Mouse (Mus musculus): ENCODE results near the gene Hmces. TPM values are rescaled to one million over a fixed set of nuclear protein-coding genes. Genes with fewer than 3 reads are reported as not detected.
A peak's percentile ranks its signal among the peaks of the same experiment; 100 is the strongest.

The Hmces gene
- polyA plus RNA-seq, 1 experiment = 16.3 TPM

- no peaks in the 10 kb centered on the region for H3K4me1 ChIP-seq (ENCODE audit: control insufficient read depth, insufficient read depth, insufficient read length)
- no peaks in the 10 kb centered on the region for H3K27me3 ChIP-seq (ENCODE audit: control insufficient read depth, insufficient read depth, low read length)
- no peak for TF ChIP-seq POLR2A (IDR thresholded peaks at IDR 0.05; ENCODE audit: low read depth, low read length)
- TF ChIP-seq CTCF (IDR thresholded peaks at IDR 0.05; ENCODE audit: extremely low read depth, insufficient read depth, insufficient read length, insufficient replicate concordance) = no peak
- no peak overlapping the region for H3K4me3 ChIP-seq (ENCODE audit: extremely low read depth, insufficient read depth, insufficient read length)
- no peak for DNase-seq (ENCODE audit: low read depth in 1 of 2, low spot score in 2 of 2)
- H3K27ac ChIP-seq (ENCODE audit: insufficient read depth, low read length) = no peak overlapping the region
- H3K36me3 ChIP-seq (ENCODE audit: control insufficient read depth, insufficient read depth, low read length) = no peaks in the 10 kb centered on the region
- 39% methylated on average over 4 of the region's 4 CpGs for WGBS
Observed at GRCm38 (mm10) chr6:87882816-87883215, 30.9 kb upstream of the Hmces start.

GRCm38 (mm10) chr6:87886721-87887120, 27.0 kb upstream of the Hmces start:
- DNase-seq (ENCODE audit: low read depth in 1 of 2, low spot score in 2 of 2) = no peak
- no peaks in the 10 kb centered on the region for H3K27me3 ChIP-seq (ENCODE audit: control insufficient read depth, insufficient read depth, low read length)
- TF ChIP-seq CTCF (IDR thresholded peaks at IDR 0.05; ENCODE audit: extremely low read depth, insufficient read depth, insufficient read length, insufficient replicate concordance) (no peak), POLR2A (IDR thresholded peaks at IDR 0.05; ENCODE audit: low read depth, low read length) (no peak)
- no peak overlapping the region for H3K27ac ChIP-seq (ENCODE audit: insufficient read depth, low read length)
- no peak overlapping the region for H3K4me3 ChIP-seq (ENCODE audit: extremely low read depth, insufficient read depth, insufficient read length)
- 88% methylated on average over 1 of the region's 1 CpGs for WGBS
- peaks cover 18% of the 10 kb centered on the region for H3K36me3 ChIP-seq (ENCODE audit: control insufficient read depth, insufficient read depth, low read length)
- H3K4me1 ChIP-seq (ENCODE audit: control insufficient read depth, insufficient read depth, insufficient read length) = peaks cover 3% of the 10 kb centered on the region; the same call in 1 of the 2 replicates

GRCm38 (mm10) chr6:87887594-87888233, 26.0 kb upstream of the Hmces start, which contains the start of gene Copg1:
Gene Copg1, plus strand, starts transcription at chr6:87887814.
- peak within 1 kb of the TSS; percentile 76 for H3K27ac ChIP-seq (ENCODE audit: insufficient read depth, low read length)
- peak; percentile 90 for TF ChIP-seq CTCF (IDR thresholded peaks at IDR 0.05; ENCODE audit: extremely low read depth, insufficient read depth, insufficient read length, insufficient replicate concordance)
- TF ChIP-seq POLR2A (IDR thresholded peaks at IDR 0.05; ENCODE audit: low read depth, low read length) = peak; percentile 73
- peaks cover 28% of the 10 kb centered on the region for H3K36me3 ChIP-seq (ENCODE audit: control insufficient read depth, insufficient read depth, low read length)
- H3K4me3 ChIP-seq (ENCODE audit: extremely low read depth, insufficient read depth, insufficient read length) = peak within 1 kb of the TSS; percentile 76
- under 1% methylated on average over 31 of the region's 31 CpGs for WGBS
- peaks cover 3% of the 10 kb centered on the region; the same call in 1 of the 2 replicates for H3K4me1 ChIP-seq (ENCODE audit: control insufficient read depth, insufficient read depth, insufficient read length)
- H3K27me3 ChIP-seq (ENCODE audit: control insufficient read depth, insufficient read depth, low read length) = no peaks in the 10 kb centered on the region
- peak; percentile 98 to 100 for DNase-seq (ENCODE audit: low read depth in 1 of 2, low spot score in 2 of 2)

GRCm38 (mm10) chr6:87893931-87894330, 19.8 kb upstream of the Hmces start:
- TF ChIP-seq POLR2A (IDR thresholded peaks at IDR 0.05; ENCODE audit: low read depth, low read length) (no peak), CTCF (IDR thresholded peaks at IDR 0.05; ENCODE audit: extremely low read depth, insufficient read depth, insufficient read length, insufficient replicate concordance) (no peak)
- Histone ChIP-seq H3K36me3 (ENCODE audit: control insufficient read depth, insufficient read depth, low read length) (peaks cover 61% of the 10 kb centered on the region), H3K4me3 (ENCODE audit: extremely low read depth, insufficient read depth, insufficient read length) (no peak overlapping the region), H3K27me3 (ENCODE audit: control insufficient read depth, insufficient read depth, low read length) (no peaks in the 10 kb centered on the region), H3K4me1 (ENCODE audit: control insufficient read depth, insufficient read depth, insufficient read length) (no peaks in the 10 kb centered on the region), H3K27ac (ENCODE audit: insufficient read depth, low read length) (no peak overlapping the region)
- no peak for DNase-seq (ENCODE audit: low read depth in 1 of 2, low spot score in 2 of 2)
- 96% methylated on average over 7 of the region's 7 CpGs for WGBS

- WGBS = 94% methylated on average over 10 of the region's 10 CpGs
- Histone ChIP-seq H3K27ac (ENCODE audit: insufficient read depth, low read length) (no peak overlapping the region), H3K4me1 (ENCODE audit: control insufficient read depth, insufficient read depth, insufficient read length) (no peaks in the 10 kb centered on the region), H3K36me3 (ENCODE audit: control insufficient read depth, insufficient read depth, low read length) (peaks cover 50% of the 10 kb centered on the region), H3K27me3 (ENCODE audit: control insufficient read depth, insufficient read depth, low read length) (no peaks in the 10 kb centered on the region), H3K4me3 (ENCODE audit: extremely low read depth, insufficient read depth, insufficient read length) (no peak overlapping the region)
- TF ChIP-seq CTCF (IDR thresholded peaks at IDR 0.05; ENCODE audit: extremely low read depth, insufficient read depth, insufficient read length, insufficient replicate concordance) (no peak), POLR2A (IDR thresholded peaks at IDR 0.05; ENCODE audit: low read depth, low read length) (no peak)
- no peak for DNase-seq (ENCODE audit: low read depth in 1 of 2, low spot score in 2 of 2)
Observed at GRCm38 (mm10) chr6:87898028-87898427, 15.7 kb upstream of the Hmces start.

GRCm38 (mm10) chr6:87906632-87907031, 7.1 kb upstream of the Hmces start:
- WGBS = 78% methylated on average over 5 of the region's 5 CpGs
- no peak for DNase-seq (ENCODE audit: low read depth in 1 of 2, low spot score in 2 of 2)
- Histone ChIP-seq H3K36me3 (ENCODE audit: control insufficient read depth, insufficient read depth, low read length) (peaks cover 53% of the 10 kb centered on the region), H3K4me3 (ENCODE audit: extremely low read depth, insufficient read depth, insufficient read length) (no peak overlapping the region), H3K4me1 (ENCODE audit: control insufficient read depth, insufficient read depth, insufficient read length) (no peaks in the 10 kb centered on the region; the same call in 1 of the 2 replicates), H3K27me3 (ENCODE audit: control insufficient read depth, insufficient read depth, low read length) (no peaks in the 10 kb centered on the region), H3K27ac (ENCODE audit: insufficient read depth, low read length) (no peak overlapping the region)
- TF ChIP-seq CTCF (IDR thresholded peaks at IDR 0.05; ENCODE audit: extremely low read depth, insufficient read depth, insufficient read length, insufficient replicate concordance) (no peak), POLR2A (IDR thresholded peaks at IDR 0.05; ENCODE audit: low read depth, low read length) (no peak)

- Histone ChIP-seq H3K4me3 (ENCODE audit: extremely low read depth, insufficient read depth, insufficient read length) (no peak overlapping the region), H3K27ac (ENCODE audit: insufficient read depth, low read length) (no peak overlapping the region), H3K4me1 (ENCODE audit: control insufficient read depth, insufficient read depth, insufficient read length) (no peaks in the 10 kb centered on the region; the same call in 1 of the 2 replicates), H3K27me3 (ENCODE audit: control insufficient read depth, insufficient read depth, low read length) (no peaks in the 10 kb centered on the region), H3K36me3 (ENCODE audit: control insufficient read depth, insufficient read depth, low read length) (peaks cover 44% of the 10 kb centered on the region)
- no peak for TF ChIP-seq CTCF (IDR thresholded peaks at IDR 0.05; ENCODE audit: extremely low read depth, insufficient read depth, insufficient read length, insufficient replicate concordance)
- TF ChIP-seq POLR2A (IDR thresholded peaks at IDR 0.05; ENCODE audit: low read depth, low read length) = no peak
- DNase-seq (ENCODE audit: low read depth in 1 of 2, low spot score in 2 of 2) = no peak
- WGBS = 88% methylated on average over 6 of the region's 6 CpGs
Observed at GRCm38 (mm10) chr6:87909181-87909580, 4.6 kb upstream of the Hmces start.
